Mouse (Mus musculus): ENCODE measurements around the gene Atp8a2.

GRCm38 (mm10) chr14:59793841-59794240, 403.1 kb downstream of the Atp8a2 start:
- TF ChIP-seq HCFC1 (IDR thresholded peaks at IDR 0.05; ENCODE audit: borderline replicate concordance, insufficient read depth, low read length) (no peak), CHD2 (IDR thresholded peaks at IDR 0.05; ENCODE audit: low read depth, low read length) (no peak)
